Mouse (Mus musculus) heart, embryonic 10.5 days (tissue): ENCODE results near the gene Spaca3. TPM values are rescaled to one million over a fixed set of nuclear protein-coding genes. Genes with fewer than 3 reads are reported as not detected.

ENCODE experiments used
- DNase-seq: peaks from one replicate; pipeline ENCODE4 v3.0.0-alpha.2; 2017; ENCODE audit warnings: low spot score
- H3K27ac ChIP-seq: fragments of 300-500 bp; sonication (generic); 2 replicates; pipeline ENCODE4 v1.5.1; 2016; ENCODE audit warnings: mild to moderate bottlenecking
- H3K27me3 ChIP-seq: fragments of 300-500 bp; sonication (generic); 2 replicates; pipeline ENCODE4 v1.6.1; 2016; ENCODE audit warnings: mild to moderate bottlenecking; ENCODE audit not compliant: poor library complexity, insufficient read depth, severe bottlenecking
- H3K36me3 ChIP-seq: fragments of 300-500 bp; sonication (generic); 2 replicates; pipeline ENCODE4 v1.6.1; 2016; ENCODE audit warnings: mild to moderate bottlenecking, moderate library complexity
- H3K4me1 ChIP-seq: fragments of 300-500 bp; sonication (generic); 2 replicates; pipeline ENCODE4 v1.6.1; 2016; ENCODE audit warnings: mild to moderate bottlenecking
- H3K4me3 ChIP-seq: fragments of 300-500 bp; sonication (generic); 2 replicates; pipeline ENCODE4 v1.5.1; 2016; ENCODE audit warnings: mild to moderate bottlenecking, moderate library complexity
- H3K9me3 ChIP-seq: fragments of 300-500 bp; sonication (generic); 2 replicates; pipeline ENCODE4 v1.6.1; 2016; ENCODE audit warnings: mild to moderate bottlenecking, moderate library complexity
- WGBS: fragments of 180-500 bp; shearing (Covaris S2); methylation state at CpG from one replicate; pipeline ENCODE4 v1.1.7; 2016; 5-methylcytosine and 5-hydroxymethylcytosine counted together
- polyA plus RNA-seq: library from polyadenylated mRNA; unstranded; fragments of >200 nt; fragmentation: Nextera tagmentation; extraction: Ambion mirVana; gene quantifications from 2 replicates; pipeline ENCODE4 v1.2.1, GENCODE M21; 2016

The Spaca3 gene
- polyA plus RNA-seq, 1 experiment from 2014 or later: not detected

DNA sequence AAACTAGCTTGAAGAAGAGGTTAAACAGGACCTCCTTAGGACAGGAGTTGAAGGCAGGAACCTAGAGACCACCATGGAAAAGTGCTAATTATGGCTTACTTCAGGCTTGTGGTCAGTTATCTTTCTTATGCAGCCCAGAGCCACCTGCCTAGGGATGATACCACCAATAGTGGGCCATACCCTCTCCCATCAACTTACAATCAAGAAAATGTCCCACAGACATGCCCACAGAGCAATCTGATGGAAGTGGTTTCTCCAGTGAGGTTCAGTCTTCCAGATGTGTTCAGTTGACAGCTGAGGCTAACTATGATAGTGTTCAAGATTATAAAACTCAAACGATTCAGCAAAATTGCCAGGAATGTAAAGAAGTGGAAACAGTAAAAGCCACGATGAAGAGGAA is 14.7 kb upstream of the Spaca3 start:
- H3K27me3 ChIP-seq: peaks cover 8% of the 10 kb centered on the region; the same call in 1 of the 2 replicates
- H3K4me1 ChIP-seq: no peaks in the 10 kb centered on the region
- DNase-seq: no peak
- no peaks in the 10 kb centered on the region for H3K36me3 ChIP-seq
- no peak overlapping the region for H3K4me3 ChIP-seq
- no peak overlapping the region for H3K27ac ChIP-seq
- WGBS: 80% methylated on average over 2 of the region's 2 CpGs
- no peaks in the 10 kb centered on the region for H3K9me3 ChIP-seq

GRCm38 (mm10) chr11:80845486-80845885 is 12.7 kb upstream of the Spaca3 start:
- 73% methylated on average over 7 of the region's 7 CpGs for WGBS
- H3K4me1 ChIP-seq: no peaks in the 10 kb centered on the region
- peaks cover 8% of the 10 kb centered on the region; the same call in 1 of the 2 replicates for H3K27me3 ChIP-seq
- no peak overlapping the region for H3K27ac ChIP-seq
- H3K4me3 ChIP-seq: no peak overlapping the region
- no peak for DNase-seq
- no peaks in the 10 kb centered on the region for H3K36me3 ChIP-seq
- H3K9me3 ChIP-seq: no peaks in the 10 kb centered on the region

DNA sequence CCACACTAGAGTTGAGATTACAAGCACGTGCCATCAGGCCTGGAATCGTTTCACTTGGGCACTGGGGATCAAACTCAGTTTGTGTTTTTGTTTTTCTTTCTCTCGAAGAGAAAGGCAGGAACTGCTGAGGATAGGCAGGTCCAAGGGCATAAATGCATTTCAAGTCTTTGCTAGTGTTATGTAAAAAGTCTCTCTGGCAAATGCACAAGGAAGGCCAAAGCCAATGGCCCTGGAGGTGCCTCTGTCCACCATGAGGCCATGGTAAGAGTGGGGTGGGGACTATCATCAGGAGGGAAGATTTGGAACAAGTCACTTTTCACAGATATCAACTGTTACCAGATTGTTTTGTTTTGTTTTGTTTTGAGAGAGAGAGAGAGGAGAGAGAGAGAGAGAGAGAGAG is 12.1 kb upstream of the Spaca3 start:
- no peak for DNase-seq
- WGBS: 40% methylated on average over 3 of the region's 3 CpGs
- no peaks in the 10 kb centered on the region for H3K9me3 ChIP-seq
- peaks cover 8% of the 10 kb centered on the region; the same call in 1 of the 2 replicates for H3K27me3 ChIP-seq
- no peak overlapping the region for H3K4me3 ChIP-seq
- no peak overlapping the region for H3K27ac ChIP-seq
- no peaks in the 10 kb centered on the region for H3K4me1 ChIP-seq
- no peaks in the 10 kb centered on the region for H3K36me3 ChIP-seq

- Histone ChIP-seq H3K36me3 (no peaks in the 10 kb centered on the region), H3K4me1 (no peaks in the 10 kb centered on the region), H3K4me3 (no peak overlapping the region), H3K9me3 (no peaks in the 10 kb centered on the region), H3K27me3 (peaks cover 8% of the 10 kb centered on the region; the same call in 1 of the 2 replicates), H3K27ac (no peak overlapping the region)
- 81% methylated on average over 5 of the region's 5 CpGs for WGBS
- DNase-seq: no peak
Measured at GRCm38 (mm10) chr11:80848131-80848530, 10.0 kb upstream of the Spaca3 start.

DNA sequence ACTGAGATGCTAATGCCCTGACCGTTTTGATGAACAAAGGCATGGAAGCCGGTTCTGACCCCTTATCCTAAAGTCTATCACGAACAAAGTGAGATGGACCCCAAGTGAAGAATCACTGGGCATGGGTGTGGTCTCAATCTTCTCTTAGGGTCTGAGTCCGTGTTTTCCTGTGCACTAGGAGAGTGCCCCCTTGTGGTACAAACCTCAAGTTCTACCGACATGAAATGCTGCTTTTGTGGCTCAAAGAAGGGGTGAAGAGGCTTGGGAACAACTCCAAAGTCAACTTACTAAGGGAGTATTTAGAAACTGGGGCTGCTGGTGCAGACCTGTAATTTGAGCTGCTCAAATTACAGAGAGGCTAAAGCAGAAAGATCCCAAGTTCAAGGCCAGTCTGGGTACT is 6.3 kb upstream of the Spaca3 start:
- Histone ChIP-seq H3K36me3 (no peaks in the 10 kb centered on the region), H3K27me3 (peaks cover 8% of the 10 kb centered on the region; the same call in 1 of the 2 replicates), H3K27ac (no peak overlapping the region), H3K9me3 (no peaks in the 10 kb centered on the region), H3K4me3 (no peak overlapping the region), H3K4me1 (0 out of 2 replicates have a peak, but pooled peaks cover 4% of the 10 kb centered on the region)
- 46% methylated on average over 5 of the region's 5 CpGs for WGBS
- no peak for DNase-seq

DNA sequence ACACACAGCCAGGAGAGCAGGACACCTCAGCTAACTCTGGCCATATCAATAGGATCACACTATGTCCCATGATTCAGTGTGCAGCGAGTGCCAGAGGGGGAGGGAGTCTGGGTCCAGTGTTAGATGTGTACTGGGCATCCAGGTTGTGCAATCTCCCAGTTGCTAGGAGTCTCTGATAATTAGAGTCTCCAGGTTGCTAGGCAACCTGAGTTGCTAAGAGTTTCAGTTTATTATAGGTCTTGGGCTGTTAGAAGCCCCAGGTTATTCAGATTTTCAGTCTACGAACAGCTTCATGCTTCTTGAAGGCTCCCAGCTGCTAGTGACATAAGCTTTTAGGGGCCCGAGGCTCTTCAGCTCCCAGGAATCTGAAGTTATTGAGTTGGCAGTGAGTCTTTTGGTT is 5.2 kb upstream of the Spaca3 start:
- WGBS: 67% methylated on average over 3 of the region's 3 CpGs
- Histone ChIP-seq H3K9me3 (no peaks in the 10 kb centered on the region), H3K27ac (no peak overlapping the region), H3K27me3 (0 out of 2 replicates have a peak, but pooled peaks cover under 1% of the 10 kb centered on the region), H3K36me3 (no peaks in the 10 kb centered on the region), H3K4me3 (no peak overlapping the region), H3K4me1 (0 out of 2 replicates have a peak, but pooled peaks cover 4% of the 10 kb centered on the region)
- DNase-seq: no peak

DNA sequence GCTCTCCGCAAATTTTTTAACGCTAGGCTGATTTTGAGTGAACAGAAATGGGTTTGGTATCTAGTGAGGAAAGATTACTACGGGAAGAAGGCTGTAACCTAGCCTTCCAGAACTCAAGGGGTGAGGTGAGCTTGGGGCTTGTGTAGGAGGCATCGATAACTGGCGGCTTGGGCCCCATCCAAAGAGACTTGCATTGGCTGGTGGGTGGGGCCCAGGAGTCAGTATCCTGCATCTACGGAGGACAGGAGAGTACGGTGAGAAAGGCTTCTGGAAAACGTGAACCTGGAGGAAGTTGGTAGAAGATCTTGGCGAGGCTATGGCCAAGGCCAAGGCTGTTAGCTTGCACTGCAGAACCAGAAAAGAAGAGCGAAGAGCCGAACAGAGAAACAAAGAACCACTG is 3.7 kb upstream of the Spaca3 start:
- H3K27ac ChIP-seq: no peak overlapping the region
- H3K4me1 ChIP-seq: 0 out of 2 replicates have a peak, but pooled peaks cover 4% of the 10 kb centered on the region
- H3K36me3 ChIP-seq: no peaks in the 10 kb centered on the region
- no peak for DNase-seq
- no peaks in the 10 kb centered on the region for H3K27me3 ChIP-seq
- WGBS: 80% methylated on average over 11 of the region's 11 CpGs
- no peaks in the 10 kb centered on the region for H3K9me3 ChIP-seq
- H3K4me3 ChIP-seq: no peak overlapping the region

- Histone ChIP-seq H3K27me3 (no peaks in the 10 kb centered on the region), H3K36me3 (no peaks in the 10 kb centered on the region), H3K4me3 (no peak overlapping the region), H3K4me1 (0 out of 2 replicates have a peak, but pooled peaks cover 4% of the 10 kb centered on the region), H3K9me3 (no peaks in the 10 kb centered on the region), H3K27ac (no peak overlapping the region)
- 24% methylated on average over 7 of the region's 7 CpGs for WGBS
- no peak for DNase-seq
Measured at GRCm38 (mm10) chr11:80854908-80855307, 3.3 kb upstream of the Spaca3 start.

GRCm38 (mm10) chr11:80856827-80857226 is 1.3 kb upstream of the Spaca3 start:
- Histone ChIP-seq H3K36me3 (no peaks in the 10 kb centered on the region), H3K4me3 (no peak overlapping the region), H3K4me1 (0 out of 2 replicates have a peak, but pooled peaks cover 4% of the 10 kb centered on the region), H3K27ac (no peak overlapping the region), H3K9me3 (no peaks in the 10 kb centered on the region), H3K27me3 (0 out of 2 replicates have a peak, but pooled peaks cover 5% of the 10 kb centered on the region)
- 48% methylated on average over 2 of the region's 2 CpGs for WGBS
- DNase-seq: no peak

- no peaks in the 10 kb centered on the region for H3K36me3 ChIP-seq
- no peak for DNase-seq
- 85% methylated on average over 7 of the region's 7 CpGs for WGBS
Measured at GRCm38 (mm10) chr11:80862941-80863340, 4.8 kb downstream of the Spaca3 start.

GRCm38 (mm10) chr11:80868039-80868438 is 9.9 kb downstream of the Spaca3 start:
- WGBS: 90% methylated on average over 1 of the region's 1 CpGs
- no peaks in the 10 kb centered on the region for H3K27me3 ChIP-seq
- peaks cover 8% of the 10 kb centered on the region; the same call in 1 of the 2 replicates for H3K4me1 ChIP-seq
- DNase-seq: no peak
- no peak overlapping the region for H3K27ac ChIP-seq
- H3K4me3 ChIP-seq: no peak overlapping the region
- H3K36me3 ChIP-seq: no peaks in the 10 kb centered on the region
- no peaks in the 10 kb centered on the region for H3K9me3 ChIP-seq

More at GRCm38 (mm10) chr11:80862941-80863340, 4.8 kb downstream of the Spaca3 start:
- no peaks in the 10 kb centered on the region for H3K9me3 ChIP-seq
- H3K4me1 ChIP-seq: no peaks in the 10 kb centered on the region
- no peak overlapping the region for H3K27ac ChIP-seq
- H3K4me3 ChIP-seq: no peak overlapping the region
- 0 out of 2 replicates have a peak, but pooled peaks cover 9% of the 10 kb centered on the region for H3K27me3 ChIP-seq

- Histone ChIP-seq H3K9me3 (no peaks in the 10 kb centered on the region), H3K4me3 (no peak overlapping the region), H3K4me1 (peaks cover 8% of the 10 kb centered on the region; the same call in 1 of the 2 replicates), H3K27me3 (no peaks in the 10 kb centered on the region), H3K27ac (0 out of 2 replicates have a peak overlapping the region, but pooled peaks have one; percentile 18), H3K36me3 (no peaks in the 10 kb centered on the region)
- peak; percentile 79 for DNase-seq
- 51% methylated on average over 17 of the region's 17 CpGs for WGBS
Measured at GRCm38 (mm10) chr11:80872509-80873474, 14.6 kb downstream of the Spaca3 start.

DNA sequence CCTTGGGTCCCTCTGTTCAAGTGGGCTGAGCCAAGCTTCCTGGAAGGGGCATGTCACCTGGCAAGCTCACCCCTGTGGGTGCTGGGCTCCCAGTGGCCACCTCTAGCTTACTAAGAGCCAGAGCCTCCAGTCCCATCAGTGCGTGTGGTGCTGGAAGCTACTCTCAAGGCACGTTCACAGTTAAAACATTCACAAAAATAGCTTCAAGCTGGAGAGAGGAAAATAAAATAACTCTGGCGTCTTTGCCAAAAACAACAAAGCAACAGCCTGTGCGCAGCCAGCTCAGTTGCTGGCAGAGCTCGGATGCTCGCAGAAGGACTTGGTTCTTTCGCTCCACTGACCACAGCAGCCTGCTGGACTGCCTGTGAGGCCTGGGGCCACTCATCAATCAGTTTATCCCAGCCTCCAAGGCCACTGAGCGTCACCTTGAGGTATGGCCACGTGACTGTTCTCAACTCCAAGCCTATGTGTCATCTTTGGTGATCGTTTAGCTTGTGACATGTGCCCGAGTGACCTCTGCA is 19.0 kb downstream of the Spaca3 start:
- 59% methylated on average over 11 of the region's 11 CpGs for WGBS
- no peaks in the 10 kb centered on the region for H3K27me3 ChIP-seq
- H3K36me3 ChIP-seq: no peaks in the 10 kb centered on the region
- DNase-seq: no peak
- no peaks in the 10 kb centered on the region for H3K9me3 ChIP-seq
- no peak overlapping the region for H3K4me3 ChIP-seq
- no peak overlapping the region for H3K27ac ChIP-seq
- H3K4me1 ChIP-seq: peaks cover 8% of the 10 kb centered on the region; the same call in 1 of the 2 replicates
